Mouse (Mus musculus) adrenal gland, adult (tissue): ENCODE measurements at regions not wholly inside any gene's neighbourhood (a gene's known extent, or its start where the extent isn't known, plus 50 kb on each side); places are given as distances from the start of the nearest gene placed in this dataset.

Experiments used
- DNase-seq, 2 experiments: peaks; one replicate each; pipeline ENCODE4 v3.0.0; 2022 to 2023; ENCODE audit warnings: low spot score in 1 of 2; ENCODE audit not compliant: inconsistent age in 2 of 2

DNA sequence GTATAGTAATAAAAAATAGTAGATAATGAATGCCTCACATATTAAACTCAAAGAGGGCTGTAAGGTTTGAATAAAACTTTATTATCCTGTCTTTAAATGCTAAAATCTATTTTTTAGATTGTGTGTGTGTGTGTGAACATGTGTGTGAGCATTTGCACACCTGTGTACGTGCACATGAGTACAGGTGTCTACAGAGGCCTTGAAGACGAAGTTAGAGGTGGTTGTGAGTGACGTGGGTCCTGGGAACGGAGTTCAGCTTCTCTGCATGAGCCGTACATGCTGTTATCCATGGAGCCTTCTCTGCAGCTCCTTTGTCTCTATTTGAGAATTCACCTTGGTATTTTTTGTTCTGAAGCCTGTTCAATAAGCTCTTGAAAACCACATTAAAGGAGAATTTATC, 129.8 kb upstream of the Hmgn3 start:
- no peak for DNase-seq

- DNase-seq: peak in 1 of 2 experiments; percentile 51
Observed at GRCm38 (mm10) chr9:83273361-83273975, 127.0 kb upstream of the Hmgn3 start.

GRCm38 (mm10) chr9:83265736-83266135, 119.3 kb upstream of the Hmgn3 start:
- peak in 1 of 2 experiments; percentile 69 for DNase-seq

DNA sequence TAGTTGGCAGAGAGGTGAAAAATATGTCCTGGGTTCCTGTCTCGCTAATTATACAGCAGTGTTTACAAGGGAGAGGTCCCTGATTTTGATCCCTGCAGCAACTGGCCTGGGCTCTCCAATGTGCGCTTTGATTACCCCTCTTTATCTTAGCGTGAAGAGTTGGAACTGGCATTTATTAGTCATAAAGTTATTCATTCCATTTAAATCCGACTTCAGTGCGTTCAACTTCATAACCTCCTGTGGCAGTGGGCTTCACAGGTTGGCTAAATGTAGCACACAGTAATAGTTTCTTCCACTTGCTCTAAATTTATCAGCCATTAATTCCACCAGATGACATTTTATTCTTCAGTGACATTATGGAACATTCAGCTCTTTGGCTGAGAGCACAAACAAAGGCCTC, 113.0 kb upstream of the Hmgn3 start:
- peak in 1 of 2 experiments; percentile 58 for DNase-seq

GRCm38 (mm10) chr9:83258986-83259385, 112.5 kb upstream of the Hmgn3 start:
- DNase-seq: no peak

- DNase-seq: peak in 1 of 2 experiments; percentile 56
Observed at GRCm38 (mm10) chr9:83258476-83258875, 112.0 kb upstream of the Hmgn3 start.

- no peak for DNase-seq
Observed at GRCm38 (mm10) chr9:83254356-83254755, 107.9 kb upstream of the Hmgn3 start.

DNA sequence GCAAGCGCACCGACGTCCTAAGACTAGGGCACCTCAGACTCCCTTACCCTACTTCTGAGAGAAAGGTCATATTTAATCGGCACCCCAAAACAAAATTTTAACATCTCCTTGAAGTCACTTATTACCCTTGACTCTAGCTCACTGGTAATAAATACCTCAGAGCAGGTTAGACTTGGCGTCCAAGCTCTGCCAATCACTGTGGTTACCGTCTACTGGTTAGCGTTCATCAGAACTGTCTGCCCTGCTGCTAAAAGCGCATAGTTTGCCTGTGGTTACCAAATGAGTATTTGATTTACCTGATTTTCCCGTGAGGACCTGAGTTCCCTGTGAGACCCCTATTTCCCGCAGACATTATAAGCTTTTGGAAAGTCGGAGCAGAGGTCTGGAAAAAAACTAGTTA, 107.3 kb upstream of the Hmgn3 start:
- DNase-seq: no peak

GRCm38 (mm10) chr9:83251793-83252192, 105.3 kb upstream of the Hmgn3 start:
- no peak for DNase-seq

DNA sequence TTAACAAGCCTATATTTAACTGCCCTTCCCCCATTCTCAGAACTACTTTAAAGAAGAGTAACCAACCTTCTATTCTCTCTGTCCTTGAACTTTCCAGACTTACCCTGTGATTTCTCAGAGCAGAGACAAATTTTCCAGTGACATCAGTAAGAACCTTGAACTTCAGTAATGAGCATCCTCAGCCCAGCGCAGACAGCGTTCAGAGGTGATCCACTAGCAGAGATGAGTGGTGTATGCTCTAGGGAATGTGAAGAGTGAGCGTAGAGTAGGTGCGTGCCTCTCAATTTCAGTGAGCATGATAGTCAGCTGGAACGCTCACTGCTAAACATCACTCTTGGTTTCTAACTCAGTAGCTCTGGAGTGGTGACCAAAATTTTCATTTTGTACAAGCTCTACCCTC, 103.4 kb upstream of the Hmgn3 start:
- peak; percentile 76 to 87 for DNase-seq

GRCm38 (mm10) chr9:83248164-83248730, 101.8 kb upstream of the Hmgn3 start:
- DNase-seq: peak in 1 of 2 experiments; percentile 48

DNA sequence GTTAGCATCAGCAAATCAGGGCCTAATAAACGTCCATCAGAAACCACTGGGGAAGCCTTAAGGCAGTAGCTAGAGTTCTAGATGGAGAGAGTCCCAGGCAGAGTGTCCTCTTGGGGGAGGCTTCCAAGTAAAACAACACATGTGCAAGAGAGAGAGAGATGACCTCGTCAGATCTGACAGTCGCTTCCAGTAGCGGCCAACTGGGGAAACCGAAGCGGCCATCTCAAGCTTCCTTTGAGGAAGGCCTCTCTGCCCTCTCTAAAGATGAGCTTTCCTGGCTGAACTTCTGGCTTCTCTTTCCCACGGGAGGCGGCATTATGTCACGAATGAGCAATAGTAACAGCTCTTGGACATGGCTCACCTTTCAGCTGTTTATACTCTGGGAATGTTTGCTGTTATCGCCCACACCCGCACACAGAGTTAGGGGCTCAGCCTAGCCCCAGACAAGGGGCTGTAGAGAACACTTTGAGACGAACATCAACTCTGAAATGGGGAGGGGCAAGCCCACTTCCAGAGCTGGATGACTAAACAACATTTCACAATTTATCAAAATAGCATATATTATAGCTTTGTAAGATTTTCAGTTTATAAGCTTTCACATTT, 100.7 kb upstream of the Hmgn3 start:
- peak in 1 of 2 experiments; percentile 62 for DNase-seq

- no peak for DNase-seq
Observed at GRCm38 (mm10) chr9:83241119-83241518, 94.6 kb upstream of the Hmgn3 start.

DNA sequence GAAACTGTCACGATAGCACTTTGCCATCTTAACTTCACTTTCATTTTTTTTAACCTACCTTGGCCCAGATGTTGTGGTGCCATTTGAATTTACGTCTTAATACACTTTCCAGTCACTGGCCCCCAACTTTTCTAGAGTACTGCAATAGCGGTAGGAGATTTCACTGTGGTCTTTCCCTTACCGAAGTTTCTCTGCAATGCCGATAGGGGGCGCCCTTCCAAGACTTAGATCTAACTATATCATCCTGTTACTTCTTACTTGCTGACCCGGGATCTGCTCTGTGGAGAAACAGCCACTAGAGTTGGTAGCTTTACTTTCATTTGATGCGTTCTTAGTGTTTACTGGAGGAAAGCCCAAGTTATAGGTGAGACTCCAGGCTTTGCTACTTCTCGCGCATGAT, 92.6 kb upstream of the Hmgn3 start:
- no peak for DNase-seq

- DNase-seq: peak; percentile 50 to 88
Observed at GRCm38 (mm10) chr9:83221866-83222265, 75.4 kb upstream of the Hmgn3 start.

GRCm38 (mm10) chr9:83202583-83202982, 56.1 kb upstream of the Hmgn3 start:
- no peak for DNase-seq

DNA sequence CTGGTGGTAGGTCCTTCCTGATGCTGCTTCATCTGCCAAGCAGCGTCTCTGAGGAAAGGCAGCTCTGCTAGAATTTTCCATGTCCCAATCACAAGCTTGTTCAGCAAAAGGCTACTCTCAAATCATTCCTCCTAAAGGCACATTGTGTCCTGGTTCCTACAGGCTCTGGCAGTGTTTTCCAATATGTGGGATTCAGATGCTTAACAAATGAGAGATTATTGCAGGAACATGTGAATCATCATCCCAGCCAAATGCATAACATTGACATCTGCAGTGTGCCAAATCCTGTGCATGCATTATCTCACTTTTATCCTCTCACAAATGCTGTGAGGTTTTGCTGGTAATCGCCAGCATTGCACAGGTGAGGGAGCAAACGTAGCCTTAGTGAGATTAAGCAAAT, 53.3 kb upstream of the Hmgn3 start:
- peak in 1 of 2 experiments; percentile 47 for DNase-seq

DNA sequence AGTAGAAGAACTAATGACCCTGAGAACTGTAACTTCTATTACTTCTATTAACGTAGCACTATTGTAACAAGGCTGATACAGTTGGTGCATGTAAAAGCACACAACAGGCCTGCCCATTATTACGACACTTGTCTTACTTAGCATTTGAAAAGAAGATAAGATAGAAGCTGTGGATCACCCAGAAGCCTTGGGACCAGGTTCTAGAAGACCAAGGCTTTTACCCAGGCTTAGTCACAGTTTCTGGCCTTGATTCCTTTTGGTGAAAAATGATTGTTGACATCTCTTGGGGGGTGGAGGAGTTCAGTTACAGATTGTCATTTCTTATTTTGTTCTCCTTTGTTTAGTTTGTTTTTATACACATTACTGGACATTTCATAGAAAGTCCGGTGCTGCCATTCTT, 52.7 kb upstream of the Hmgn3 start:
- peak; percentile 57 to 86 for DNase-seq

- DNase-seq: no peak
Observed at GRCm38 (mm10) chr9:83197013-83197412, 50.5 kb upstream of the Hmgn3 start.
